Mouse (Mus musculus) megakaryocyte, adult 5-6 weeks (primary cell): Measurements from ENCODE around the gene Syn2. TPM values are rescaled to one million over a fixed set of nuclear protein-coding genes. Genes with fewer than 3 reads are reported as not detected.

Experiments used
- ATAC-seq: 2 replicates; pipeline ENCODE4 v1.8.0; 2016; ENCODE audit warnings: mild to moderate bottlenecking, inconsistent platforms; ENCODE audit not compliant: poor library complexity, severe bottlenecking
- total RNA-seq, 2 experiments: library from RNA; stranded (forward) in 1 of 2; stranded (reverse) in 1 of 2; fragments of 153-499, 151-499 nt in 1 of 2; fragments of 221-1000, 200-1000 nt in 1 of 2; gene quantifications; 2 replicates each; pipeline versions ENCODE4 v1.2.3 to v1.2.4; 2015 to 2017

Syn2 gene
- total RNA-seq, 2 experiments from 2014 or later = not detected

- peak; percentile 57; the same call in 1 of the 2 replicates for ATAC-seq
Measured at GRCm38 (mm10) chr6:115284153-115284552, 149.5 kb downstream of the Syn2 start.

DNA sequence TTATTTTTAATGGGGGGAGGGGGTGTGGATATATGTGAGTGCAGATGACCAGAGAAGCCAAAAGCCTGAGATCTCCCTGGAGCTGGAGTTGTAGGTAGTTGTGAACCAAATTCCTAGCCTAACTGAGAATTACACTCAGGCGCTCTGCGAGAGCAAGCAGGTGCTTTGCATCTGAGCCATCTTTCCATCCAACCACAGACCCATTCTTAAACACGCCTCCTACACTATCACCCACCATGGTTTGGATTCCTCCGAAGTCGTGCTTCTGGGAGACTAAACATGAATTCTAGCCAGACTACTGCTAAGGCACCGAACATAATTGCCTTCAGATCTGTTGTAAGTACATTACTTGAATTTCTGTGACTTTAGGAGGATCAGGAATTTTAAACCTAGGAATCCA, 151.7 kb downstream of the Syn2 start:
- ATAC-seq = no peak

DNA sequence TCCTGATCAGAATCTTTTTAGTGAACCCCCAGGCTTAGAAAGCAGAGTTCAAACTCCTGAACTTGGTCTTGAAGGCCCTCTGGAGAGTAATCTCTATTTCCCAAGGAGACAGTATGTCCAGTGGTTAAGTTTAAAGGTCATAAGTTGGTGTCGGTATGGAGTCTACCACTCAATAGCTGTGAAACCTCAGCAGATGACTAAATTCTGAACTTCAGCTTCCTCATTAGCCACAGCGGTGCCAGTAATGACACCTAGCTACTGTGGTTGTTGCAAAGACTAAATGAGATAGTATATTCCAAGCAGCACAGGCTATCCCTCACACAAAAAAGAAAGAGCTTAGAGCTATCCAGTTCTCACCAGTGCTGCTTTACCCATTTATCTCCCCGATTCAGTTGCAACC, 153.5 kb downstream of the Syn2 start:
- no peak for ATAC-seq

DNA sequence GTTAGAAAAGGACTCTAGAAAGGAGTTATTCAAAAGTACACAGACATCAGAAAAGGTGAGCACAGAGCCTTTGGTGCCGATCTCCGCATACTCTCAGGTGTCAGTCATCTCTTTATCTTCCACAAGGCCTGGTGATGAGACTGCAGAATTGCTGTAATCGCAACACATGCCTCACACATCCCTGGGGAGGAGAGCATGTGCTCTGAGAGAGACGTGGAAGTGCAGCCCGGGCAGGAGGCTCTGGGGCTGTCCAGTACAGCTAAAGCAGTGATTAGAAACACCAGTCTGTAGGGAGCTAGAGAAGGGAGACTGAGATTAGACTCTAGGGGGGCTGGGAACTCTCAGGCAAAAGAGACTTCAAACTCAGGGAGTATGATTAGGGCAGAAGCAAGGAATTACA, 155.9 kb downstream of the Syn2 start:
- ATAC-seq = no peak

DNA sequence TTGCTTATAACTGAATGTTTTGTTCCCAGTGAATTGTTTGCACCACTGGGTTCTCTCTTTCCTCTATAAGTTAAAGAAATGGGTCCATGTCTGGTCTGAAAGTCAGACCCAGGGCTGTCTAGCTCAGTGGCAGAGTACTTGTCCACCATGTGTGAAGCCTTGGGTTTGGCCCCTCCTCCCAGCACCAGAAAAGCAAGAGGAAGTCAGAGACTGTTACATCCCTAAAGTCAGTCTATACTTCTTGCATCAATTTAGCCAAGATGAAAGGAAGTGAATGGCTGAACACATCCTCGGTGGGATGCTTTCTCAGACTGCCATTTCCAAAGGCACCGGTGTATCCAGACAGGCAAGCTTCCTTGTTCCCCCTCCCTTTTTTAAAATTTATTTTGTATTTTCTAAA, 156.4 kb downstream of the Syn2 start:
- ATAC-seq = peak; percentile 63

- no peak for ATAC-seq
Measured at GRCm38 (mm10) chr6:115291823-115292222, 157.1 kb downstream of the Syn2 start.

DNA sequence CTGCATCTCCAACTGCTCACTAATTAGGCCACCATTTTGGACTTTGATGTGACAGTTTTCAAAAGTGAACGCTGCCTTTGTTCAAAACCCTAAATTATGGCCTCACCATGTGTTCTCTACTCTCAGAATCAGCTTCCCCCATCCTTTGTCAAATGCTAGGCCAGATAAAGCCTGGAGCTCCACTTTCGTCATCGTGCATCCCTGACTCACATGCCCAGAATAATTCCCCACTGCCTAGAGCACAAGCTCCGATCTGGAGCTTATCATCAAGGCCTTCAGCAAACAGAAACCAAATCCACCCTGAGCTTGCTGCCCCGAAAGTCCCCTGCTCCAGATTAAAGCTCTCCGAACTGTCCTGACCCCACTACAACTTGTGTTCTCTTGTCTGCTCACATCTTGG, 157.9 kb downstream of the Syn2 start:
- ATAC-seq = no peak

DNA sequence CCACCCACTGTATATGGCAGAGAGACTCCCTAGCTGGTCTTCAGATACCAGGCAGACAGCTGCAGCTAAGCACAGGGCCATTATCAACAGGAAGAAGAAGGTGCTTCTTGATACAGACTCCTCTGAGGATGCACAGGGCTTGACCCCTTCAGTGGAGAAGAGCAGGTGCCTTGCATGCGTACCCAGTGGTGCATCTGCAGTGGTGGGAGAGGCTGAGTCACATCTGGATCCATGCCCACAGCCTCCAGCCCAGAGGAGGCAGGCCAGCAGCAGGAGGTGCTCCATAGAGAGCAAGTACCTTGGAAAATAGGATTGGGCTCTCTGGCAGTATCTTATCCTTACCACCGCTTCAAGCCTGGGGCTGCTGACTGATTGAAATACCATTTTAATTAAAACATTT, 159.2 kb downstream of the Syn2 start:
- ATAC-seq = no peak

DNA sequence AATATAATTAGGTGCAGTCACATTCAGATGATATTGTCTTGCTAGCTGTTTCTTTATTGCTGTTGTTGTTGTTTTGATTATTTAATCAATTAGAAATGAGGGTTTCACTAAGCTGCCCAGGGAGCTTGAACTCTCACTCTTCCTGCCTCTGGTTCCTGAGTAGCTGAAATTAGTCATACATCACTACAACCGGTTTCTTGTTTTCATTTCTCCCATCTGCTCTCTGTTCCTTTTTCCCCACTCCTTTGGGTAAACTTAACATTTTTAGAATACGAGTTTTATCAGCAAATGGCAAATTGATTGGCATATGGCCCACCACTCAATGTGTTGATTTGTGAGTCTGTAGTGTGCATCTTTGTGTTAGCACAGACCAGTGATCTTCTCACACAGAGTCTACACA, 172.4 kb downstream of the Syn2 start:
- peak; percentile 57 for ATAC-seq

- ATAC-seq = no peak
Measured at GRCm38 (mm10) chr6:115312780-115313179, 178.1 kb downstream of the Syn2 start.

DNA sequence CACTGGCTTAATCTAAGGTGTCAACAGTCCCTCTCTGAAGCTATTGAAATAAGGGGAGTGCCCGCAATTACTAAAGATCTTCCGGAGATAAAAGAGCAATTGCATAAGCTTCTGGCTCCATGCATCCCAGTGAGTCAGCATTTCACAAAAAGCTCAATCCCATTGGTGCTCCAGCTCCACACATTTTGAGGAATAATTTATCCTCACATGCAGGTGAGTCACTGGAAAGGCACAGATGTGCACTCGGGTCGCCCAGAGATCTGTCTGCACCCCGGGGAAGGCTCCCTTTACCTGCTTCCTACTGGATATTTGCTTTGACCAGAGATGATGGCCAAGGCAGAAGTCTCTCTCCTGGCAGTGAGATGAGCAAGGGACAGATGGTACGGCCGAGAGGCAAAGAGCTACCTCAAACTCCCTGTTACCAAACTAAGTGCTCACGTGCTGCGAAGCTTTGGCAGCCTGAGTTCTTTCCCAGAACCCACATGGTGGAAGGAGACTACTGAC, 178.6 kb downstream of the Syn2 start:
- ATAC-seq = no peak

DNA sequence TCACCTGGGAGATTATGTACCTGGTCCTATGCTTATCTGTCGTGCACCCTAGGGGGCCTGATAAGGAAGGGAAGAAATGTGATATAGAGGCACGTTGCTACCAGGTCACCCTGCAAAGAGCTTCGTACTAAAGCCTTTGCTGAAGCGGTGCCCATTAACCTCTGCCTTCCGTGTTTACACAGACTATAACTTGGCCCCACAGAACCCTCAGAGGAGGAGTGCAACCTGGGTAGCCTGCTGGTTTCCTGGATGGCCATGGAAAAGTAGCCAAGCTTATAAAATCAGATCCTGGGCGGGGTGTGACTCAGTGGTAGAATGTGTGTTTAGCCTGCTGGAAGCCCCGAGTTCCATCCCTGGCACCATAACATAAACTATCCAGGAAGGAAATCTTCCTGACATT, 179.2 kb downstream of the Syn2 start:
- no peak for ATAC-seq

- ATAC-seq = peak; percentile 67
Measured at GRCm38 (mm10) chr6:115315770-115316169, 181.1 kb downstream of the Syn2 start.

GRCm38 (mm10) chr6:115316811-115317221, 182.1 kb downstream of the Syn2 start:
- no peak for ATAC-seq

- no peak for ATAC-seq
Measured at GRCm38 (mm10) chr6:115318811-115319210, 184.1 kb downstream of the Syn2 start.

- no peak for ATAC-seq
Measured at GRCm38 (mm10) chr6:115319686-115320085, 185.0 kb downstream of the Syn2 start.

GRCm38 (mm10) chr6:115320927-115321714, 186.4 kb downstream of the Syn2 start:
- ATAC-seq = peak; percentile 84

GRCm38 (mm10) chr6:115321883-115322351, 187.2 kb downstream of the Syn2 start:
- ATAC-seq = peak; percentile 14; the same call in 1 of the 2 replicates

GRCm38 (mm10) chr6:115322956-115323355, 188.3 kb downstream of the Syn2 start:
- ATAC-seq = no peak

- peak; percentile 90 for ATAC-seq
Measured at GRCm38 (mm10) chr6:115330964-115331363, 196.3 kb downstream of the Syn2 start.
